Mouse (Mus musculus): Measurements from ENCODE around the gene Efcab3.
"Not testable (repeated sequence)": the region's sequence is repeated elsewhere in the genome, so short reads cannot be mapped to it uniquely, and the experiment has no call there.

Efcab3 gene

DNA sequence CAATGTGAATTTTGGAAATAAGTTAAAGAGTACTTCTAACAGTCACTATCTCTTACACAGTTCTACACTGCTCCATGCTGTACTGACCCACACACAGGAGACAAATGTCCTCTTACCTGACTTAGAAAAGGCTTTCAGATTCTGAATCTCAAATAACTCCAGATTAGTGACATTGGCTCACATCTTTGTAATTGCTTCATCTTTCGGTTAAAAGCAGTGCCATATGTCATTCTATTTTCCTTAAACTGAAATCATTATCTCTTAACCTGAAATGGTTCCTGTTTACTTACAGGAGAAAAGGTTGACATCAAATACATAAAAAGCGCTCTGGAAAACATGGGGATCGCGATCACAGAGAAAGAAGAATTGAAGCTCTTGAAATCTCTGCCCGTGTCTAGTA is at the start of gene Efcab3:
Efcab3 (plus strand) TSS at position 301 of the 400 bp plus-strand sequence.
- no peak for DNase-seq

DNA sequence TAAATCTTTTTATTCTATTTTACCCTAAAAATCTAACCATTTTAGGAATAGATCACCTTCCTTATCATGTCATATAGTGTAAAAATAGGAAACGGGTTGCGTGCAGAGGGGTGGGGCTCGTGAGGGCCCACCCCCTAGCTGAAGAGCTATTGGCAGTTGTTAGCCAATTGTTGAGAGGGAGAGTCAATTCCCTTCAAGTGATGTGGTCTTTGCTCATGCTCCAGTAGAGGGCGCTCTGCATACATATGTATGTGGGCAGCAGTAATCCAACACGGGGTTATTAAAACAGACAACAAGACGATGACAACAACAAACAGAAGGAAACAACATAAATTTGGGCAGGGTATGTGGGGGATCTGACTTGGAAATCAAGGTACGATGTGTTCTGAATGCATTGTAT is 42.3 kb upstream of the Efcab3 start:
- peak; percentile 10 for DNase-seq

DNA sequence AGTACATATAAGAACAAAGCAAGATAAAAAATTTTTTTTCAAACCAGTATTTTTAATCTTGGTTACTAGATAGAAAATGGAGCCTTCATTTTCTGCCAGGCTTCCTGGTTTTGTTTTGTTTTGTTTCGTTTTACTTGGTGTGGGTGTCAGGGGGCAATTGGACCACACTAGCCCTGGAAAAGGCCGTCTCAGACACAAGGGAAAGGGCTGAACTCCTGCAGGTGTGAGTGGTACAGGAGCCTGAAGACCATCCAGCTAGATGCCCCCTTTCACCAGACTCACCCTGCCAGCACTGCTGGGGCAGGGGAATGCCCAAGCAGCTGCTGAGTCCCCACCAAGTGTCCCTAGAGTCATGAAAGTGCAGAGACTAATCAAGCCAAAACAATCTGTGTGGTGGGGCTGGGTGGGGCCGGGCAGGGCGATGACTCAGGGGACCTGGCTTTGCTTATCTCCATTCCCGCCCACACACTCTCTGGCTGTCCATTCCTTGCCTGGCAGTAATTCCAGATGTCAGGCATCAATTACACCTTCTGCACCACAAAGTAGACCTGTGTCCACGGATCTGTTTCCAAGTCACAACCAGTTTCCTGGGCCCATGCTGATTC is 34.5 kb upstream of the Efcab3 start:
- no peak for DNase-seq

DNA sequence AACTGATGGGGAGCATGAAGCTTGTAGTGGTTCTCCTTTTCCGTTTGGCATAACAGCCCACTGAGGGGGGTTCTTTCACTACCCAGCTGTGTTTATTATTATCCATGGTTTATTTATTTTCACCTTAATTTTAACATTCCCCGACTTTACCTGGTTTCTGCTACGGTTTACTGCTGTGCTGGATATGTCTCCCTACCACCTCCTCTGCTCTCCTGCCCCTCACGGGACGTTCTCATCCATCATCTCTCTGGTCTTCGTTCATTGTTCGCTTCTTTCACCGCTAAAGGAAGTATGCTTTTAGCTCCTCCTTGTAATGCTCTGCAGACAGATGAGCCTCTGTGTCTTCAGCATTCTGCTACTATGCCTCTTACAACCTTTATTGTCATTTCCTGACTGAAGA is 33.9 kb upstream of the Efcab3 start:
- no peak for DNase-seq

DNA sequence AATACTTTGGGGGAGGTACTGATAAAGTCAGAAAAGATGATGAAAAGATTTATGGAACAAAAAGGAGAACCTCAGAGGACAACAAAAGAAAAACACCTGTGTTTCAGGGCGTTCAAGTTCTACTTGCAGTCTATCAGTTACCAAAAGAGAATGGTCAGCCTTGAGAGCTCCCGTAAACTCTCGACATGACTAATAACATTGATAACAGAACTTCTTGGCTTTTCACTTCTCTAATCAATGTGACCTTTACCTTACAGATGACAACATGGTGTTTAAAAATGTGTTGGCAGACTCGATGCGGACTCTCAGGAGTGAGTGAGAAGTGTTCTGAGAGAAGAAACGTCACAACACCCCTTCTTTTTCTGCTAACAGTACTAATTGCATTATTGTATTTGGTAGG is 33.2 kb upstream of the Efcab3 start:
- DNase-seq = no peak

DNA sequence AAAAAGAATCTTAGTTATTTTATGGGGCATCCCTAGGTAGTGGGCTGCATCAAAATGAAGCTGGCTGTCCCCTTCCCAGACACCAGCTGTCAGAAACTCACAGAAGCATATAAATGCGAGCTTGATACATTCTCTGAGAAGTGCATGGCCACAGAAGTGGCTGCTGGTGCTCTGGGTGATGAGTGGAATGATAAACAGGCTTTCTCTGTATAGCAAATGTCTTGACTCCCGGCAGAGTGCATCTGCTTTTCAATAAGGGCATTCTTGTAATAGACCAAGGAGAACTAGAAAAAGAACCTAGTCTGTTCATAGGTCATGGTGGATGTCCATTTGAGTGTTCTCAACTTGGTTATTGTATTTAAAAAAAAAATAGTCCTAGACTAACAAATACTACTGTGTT is 32.3 kb upstream of the Efcab3 start:
- DNase-seq = peak; percentile 2

DNA sequence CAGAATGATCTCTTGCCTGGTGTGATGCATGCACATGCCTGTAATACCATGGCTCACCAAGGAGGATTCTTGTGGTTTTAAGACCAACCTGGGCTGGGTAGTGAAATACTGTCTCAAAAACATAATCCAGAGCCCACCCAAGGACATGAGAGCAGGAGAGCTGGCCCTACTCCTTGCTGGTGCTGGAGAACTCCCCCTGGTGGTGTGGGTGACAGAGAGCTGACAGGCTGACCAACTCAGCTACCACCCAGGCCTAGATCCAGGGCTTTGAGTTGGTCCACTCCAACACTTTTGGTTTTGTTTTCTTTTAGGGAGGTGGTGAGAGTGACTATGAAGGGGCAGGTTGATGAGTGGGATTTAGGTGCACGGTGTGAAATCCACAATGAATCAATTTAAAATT is 28.3 kb upstream of the Efcab3 start:
- DNase-seq = no peak

DNA sequence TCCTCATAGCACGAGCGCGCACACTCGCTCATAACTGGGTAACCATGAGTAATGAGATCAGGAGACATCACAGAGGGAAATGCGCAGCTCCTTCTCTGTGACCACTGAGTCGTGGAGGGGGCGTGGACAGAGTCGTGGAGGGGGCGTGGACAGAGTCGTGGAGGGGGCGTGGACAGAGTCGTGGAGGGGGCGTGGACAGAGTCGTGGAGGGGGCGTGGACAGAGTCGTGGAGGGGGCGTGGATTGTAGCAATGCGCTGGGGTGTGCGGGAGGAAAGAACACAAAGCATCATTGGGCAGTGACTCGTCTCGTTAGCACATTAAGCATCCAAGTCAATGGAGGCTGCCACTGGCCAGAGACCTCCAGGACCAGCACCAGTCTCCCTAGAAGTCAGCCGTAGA is 49.1 kb downstream of the Efcab3 start:
- DNase-seq = not testable (repeated sequence)

DNA sequence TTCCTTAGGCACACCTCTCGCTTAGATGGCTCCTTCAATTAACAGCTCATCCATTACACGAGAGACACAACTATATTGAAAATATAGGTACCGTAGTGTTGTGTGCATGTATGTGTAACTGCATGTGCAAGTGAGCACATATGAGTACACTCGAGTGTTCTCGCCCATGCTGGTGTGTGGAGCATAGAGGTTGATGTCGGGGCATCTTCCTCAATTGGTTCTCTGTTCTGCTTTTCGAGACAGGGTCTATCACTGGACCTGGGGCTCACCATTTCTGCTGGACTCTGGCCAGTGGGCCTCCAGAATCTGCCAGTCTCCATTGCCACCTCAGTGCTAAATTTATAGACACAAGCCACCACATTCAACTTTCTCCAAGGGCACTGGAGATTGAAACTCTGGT is 54.4 kb downstream of the Efcab3 start:
- DNase-seq = no peak

DNA sequence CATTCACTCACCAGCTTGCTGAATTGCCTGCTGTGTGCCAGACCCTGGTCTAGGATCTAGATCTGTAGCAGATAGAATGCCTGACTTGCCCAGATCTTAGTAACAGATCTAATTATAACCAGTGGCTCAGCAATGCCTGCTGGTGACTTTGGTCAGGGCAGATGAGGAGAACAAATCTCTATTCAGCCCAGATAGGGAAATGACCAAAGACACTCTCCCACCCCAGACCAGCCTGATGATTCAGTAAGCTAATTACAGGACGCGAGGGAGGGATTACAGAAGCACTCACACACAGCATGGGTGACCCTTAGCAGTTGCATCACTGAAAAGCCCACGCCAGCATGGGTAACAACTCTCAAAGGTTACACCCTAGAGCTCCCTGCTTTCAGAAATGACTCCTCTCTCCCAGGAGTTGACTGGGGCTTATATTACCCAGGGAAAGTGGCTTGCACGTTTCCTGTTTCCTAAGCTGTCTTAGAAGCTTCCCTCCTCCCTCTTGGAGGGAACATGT is 57.2 kb downstream of the Efcab3 start:
- DNase-seq = no peak

DNA sequence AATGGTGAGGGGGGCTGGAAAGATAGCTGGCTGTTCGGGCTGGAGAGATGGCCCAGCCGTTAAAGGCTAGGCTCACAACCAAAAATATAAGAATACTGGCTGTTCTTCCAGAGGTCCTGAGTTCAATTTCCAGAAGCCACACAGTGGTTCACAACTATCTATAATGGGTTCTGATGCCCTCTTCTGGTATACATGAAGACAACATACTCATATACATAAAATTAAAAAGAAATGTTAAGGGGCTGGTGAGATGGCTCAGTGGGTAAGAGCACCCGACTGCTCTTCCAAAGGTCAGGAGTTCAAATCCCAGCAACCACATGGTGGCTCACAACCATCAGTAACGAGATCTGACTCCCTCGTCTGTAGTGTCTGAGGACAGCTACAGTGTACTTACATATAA is 58.4 kb downstream of the Efcab3 start:
- not testable (repeated sequence) for DNase-seq

DNA sequence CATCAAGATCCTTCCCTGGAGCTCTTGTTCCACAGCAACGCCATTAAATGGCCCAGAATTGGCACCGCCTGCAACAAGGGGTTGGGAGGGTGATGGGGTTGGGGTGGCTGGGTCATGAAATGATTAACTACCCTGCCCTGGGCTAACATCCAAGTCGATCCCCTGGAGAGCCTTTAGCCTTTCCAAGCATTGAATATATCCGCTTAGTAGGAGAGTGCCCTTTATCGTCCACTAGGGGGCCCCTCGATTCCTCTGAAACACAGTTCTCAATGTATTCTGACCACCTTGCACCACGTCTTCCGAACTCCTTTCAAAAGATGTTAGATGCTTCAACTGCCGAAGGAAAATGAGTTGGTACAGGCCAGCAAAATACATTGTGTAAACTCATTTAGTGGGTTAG is 60.6 kb downstream of the Efcab3 start:
- peak; percentile 14 for DNase-seq

DNA sequence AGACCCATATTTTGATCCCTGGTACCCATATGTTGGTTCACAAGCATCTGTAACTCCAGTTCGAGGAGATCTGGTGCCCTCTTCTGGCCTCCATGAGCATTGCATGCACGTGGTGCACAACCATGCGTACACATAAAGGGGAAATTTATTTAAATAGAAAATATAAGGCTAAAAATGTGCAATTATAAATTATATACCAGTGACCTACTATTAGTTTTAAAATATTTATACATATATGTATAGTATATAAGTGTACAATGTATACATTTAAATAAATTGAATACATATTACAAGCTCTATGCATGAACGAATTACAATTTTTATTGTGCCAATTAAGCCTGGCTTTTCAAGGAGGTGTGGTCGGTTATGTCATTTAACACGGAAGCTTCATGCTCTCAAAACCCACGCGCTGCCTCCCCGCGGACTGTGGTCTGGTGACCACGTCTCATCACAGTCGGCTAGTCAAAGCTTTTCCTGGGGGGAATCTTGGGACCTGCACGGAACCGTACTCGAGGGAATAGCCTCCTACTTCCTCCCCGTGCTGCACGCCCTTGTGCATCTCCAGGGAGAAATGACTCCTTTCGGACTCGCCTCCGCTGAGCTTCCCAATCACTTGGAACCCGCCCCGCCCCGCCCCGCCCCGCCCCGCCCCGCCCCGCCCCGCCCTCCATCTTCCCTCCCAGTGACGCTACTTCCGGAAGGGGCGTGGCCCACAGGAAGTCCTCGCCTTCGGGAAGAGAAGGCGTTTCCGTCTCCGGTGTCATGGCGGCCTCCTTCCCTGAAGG is 62.5 kb downstream of the Efcab3 start, which contains the start of gene Mettl2:
Mettl2 (plus strand) TSS at position 691 of the 785 bp plus-strand sequence.
- DNase-seq = peak; percentile 78

DNA sequence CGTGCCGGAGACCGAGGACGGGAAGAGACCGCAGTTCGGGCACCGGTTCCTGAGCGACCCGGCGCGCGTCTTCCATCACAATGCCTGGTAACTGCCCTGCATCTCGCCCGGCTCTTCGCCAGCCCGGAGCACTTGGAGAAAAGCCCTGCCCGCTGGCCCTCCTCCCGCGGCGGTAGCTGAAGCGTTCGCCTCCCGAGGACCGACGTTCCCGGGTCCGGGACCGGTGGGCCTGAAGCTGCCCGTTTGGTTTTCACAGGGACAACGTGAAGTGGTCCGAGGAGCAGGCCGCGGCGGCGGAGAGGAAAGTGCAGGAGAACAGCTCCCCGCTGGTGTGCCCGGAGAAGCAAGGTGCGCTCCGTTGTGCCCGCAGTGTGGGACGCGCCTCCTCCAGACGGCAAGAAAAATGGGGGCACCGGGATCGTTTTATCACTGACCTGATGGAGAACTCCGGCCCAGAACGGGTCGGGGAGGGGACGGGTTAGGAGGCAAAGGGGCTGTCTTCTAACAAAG is 63.2 kb downstream of the Efcab3 start:
- no peak for DNase-seq

DNA sequence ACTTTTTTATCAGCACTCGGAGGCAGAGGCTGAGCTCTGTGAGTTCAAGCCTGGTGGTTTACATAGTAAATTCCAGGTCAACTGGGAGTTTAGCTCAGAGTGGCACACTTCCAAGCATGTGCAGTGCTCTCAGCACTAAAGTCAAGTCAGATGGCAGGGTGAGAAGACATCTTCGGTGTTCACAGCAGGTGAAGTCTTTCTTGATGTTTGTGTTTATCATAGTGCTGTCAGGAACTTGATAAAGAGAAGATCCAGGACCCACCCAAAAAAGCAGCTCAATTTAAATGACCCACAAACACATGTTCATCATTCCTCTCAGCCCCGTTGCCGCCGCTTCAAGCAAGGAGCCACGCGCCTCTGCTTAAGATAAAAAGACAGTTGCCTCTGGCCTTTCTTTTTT is 72.3 kb downstream of the Efcab3 start:
- no peak for DNase-seq

DNA sequence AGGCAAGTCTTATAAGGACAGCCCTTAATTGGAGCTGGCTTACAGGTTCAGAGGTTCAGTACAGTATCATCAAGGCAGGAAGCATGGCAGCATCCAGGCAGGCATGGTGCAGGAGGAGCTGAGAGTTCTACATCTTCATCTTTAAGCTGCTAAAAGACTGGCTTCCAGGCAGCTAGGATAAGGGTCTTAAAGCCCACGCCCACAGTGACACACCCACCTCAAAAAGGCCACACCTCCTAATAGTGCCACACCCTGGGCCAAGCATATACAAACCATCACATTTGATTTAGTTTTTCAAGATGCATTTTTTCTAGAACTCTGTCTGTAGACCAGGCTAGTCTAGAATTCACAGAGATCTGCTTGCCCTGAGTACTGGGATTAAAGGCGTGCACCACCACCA is 73.9 kb downstream of the Efcab3 start:
- DNase-seq = not testable (repeated sequence)

DNA sequence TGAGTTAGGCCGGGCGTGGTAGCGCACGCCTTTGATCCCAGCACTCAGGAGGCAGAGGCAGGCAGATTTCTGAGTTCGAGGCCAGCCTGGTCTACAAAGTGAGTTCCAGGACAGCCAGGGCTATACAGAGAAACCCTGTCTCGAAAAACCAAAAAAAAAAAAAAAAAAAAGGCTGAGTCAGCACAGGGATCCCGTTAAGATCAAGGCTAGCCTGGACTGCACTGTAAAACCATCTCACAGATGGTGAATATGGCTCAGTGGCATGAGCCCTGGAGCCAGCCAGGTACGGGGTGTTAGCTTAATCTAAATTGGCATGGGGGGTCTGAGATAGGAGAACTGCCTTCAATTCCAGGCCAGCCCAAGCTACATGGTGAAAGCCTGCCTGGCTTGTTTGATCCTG is 77.1 kb downstream of the Efcab3 start:
- not testable (repeated sequence) for DNase-seq

DNA sequence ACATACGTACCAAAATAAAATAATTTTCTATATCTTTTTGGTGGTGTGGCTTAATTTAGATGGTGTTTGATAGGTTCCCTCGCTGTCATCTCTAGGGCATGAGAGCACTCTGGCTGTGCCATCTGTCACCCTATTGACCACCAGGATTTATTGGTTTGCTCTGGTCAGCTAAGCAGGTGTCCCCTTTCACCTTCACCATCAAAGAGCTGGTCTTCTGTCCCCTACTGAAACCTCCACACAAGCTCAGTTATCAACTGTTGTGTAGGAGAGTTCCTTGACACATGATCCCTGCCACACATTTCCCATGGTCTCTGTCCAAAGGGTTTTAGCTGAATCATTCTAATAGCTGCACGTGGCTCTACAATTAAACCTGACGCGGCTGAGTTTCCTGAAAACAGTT is 77.7 kb downstream of the Efcab3 start:
- DNase-seq = no peak

DNA sequence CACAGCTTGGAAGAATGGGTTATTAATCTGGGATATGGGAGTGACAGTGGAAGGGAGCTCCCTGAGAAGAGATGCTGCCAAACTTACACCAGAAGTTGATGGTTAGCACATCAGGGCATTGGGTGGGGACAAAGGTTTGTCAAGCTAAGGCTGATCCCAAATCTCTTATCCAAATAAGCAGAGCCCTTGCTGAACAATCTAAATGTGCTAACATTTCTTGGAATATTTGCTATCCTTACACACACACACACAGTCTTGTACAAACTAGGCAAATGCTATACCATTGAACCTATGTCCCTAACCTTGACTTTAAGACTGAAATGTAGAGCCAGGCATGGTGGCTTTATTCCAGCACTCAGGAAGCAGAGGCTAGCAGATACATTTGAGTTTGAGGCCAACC is 80.2 kb downstream of the Efcab3 start:
- no peak for DNase-seq

DNA sequence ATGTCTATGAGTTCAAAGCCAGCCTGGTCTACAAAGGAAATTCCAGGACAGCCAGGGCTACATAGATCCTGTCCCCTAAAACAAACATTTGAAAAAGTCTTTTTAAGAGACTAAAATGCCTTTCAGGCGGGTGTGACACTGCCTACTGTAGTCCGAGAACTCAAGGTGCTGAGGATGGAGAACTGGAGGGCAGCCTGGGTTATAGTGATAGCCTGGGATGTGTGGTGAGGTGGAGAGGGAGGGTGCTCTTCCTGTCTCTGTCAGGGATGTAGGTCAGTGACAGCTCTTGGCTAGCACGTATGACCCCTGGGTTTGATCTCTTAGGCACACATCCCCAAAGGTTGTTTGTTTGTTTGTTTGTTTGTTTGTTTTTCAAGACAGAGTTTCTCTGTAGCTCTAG is 80.7 kb downstream of the Efcab3 start:
- no peak for DNase-seq

DNA sequence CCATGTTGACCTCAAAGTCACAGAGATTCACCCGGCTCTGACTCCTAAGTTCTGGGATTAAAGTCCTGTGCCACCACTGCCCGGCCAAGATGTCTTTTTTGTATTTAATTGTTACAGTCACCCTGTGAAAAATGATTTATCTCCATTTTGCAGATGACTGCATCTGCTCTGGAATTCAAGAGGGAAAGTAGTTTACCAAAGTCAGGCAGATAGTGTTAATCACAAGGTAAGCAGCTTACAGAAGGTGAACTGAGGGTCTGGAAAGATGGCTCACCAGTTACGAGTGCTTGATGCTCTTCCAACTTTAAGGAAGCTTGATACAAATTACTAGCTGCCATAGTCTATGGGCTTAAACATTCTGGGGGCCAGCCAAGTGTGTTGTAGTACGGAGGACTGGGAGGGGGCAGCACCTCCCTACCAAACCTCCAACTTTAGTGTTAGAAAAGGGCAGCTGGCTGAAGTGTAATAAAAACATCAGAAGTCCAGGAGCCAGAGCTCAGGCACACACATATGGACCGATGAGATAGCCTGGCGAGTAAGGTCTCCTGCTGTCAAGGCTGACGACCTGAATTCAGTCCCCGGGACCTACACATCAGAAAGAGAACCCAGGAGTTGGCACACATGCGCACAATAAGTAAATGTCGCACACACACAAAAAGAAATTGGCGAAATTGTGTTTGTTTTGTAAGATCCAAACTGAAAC is 81.3 kb downstream of the Efcab3 start:
- no peak for DNase-seq

DNA sequence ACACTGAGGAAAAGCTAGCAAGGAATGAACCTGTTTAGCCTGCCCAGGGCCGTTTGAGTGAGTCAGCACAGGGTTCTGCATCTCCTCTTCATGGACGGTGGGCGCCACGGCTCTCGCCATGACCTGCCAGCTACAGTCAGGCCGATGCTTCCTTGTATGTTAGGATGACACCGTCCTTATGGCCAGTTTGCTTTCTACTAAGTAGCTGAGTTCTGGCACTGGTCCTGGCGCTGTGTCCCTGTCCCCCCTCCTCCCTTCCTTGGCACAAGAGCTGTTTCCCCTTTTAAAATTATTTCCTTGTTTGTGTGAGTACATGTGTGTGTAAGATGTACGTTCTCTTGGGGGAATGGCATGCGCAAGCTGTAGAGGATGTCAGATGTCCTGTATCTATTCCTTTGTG is 81.8 kb downstream of the Efcab3 start:
- no peak for DNase-seq

DNA sequence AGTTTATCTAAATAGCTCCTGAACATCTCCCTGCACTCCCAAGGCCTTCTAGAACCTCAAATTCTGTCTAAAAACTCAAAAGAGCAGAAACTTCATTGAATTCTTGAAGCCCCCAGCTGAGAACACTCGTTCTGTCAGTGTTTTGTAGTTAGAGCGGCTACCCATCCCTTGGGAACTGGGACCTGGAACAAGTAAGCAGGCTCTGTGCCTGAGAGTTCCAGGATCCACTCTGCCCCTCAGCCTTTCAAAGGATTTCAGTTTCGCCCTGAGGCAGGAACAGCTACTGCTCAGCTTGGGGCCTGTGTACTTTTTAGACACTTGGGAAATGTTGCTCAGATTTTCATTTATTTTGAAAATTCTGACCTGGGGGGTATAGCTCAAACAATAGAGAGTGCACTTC is 83.2 kb downstream of the Efcab3 start, which contains the start of gene Gm10842:
Gm10842 (plus strand) TSS at position 301 of the 400 bp plus-strand sequence.
- DNase-seq = no peak

DNA sequence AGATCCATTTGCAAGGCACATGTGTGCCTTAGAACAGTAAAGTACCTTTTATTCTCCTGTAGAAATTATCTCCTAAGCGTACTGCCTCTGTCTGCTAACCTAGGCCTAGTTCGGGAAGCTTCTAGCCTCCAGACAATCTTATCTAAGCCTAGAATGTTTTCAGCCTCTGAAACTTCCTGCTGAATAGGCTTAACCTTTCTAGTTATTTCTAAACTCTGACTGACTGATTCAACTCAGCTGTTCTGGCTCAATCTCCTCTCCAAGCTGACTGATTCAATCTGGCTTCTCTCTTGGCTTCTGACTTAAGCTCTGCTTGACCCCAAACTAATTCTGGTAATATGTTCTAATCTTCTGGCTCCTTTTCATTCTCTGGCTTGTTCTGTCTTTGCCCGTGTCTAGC is 86.0 kb downstream of the Efcab3 start:
- no peak for DNase-seq
